9 mouse cellular contexts compared by ENCODE assay signal in the genomic region with DNA sequence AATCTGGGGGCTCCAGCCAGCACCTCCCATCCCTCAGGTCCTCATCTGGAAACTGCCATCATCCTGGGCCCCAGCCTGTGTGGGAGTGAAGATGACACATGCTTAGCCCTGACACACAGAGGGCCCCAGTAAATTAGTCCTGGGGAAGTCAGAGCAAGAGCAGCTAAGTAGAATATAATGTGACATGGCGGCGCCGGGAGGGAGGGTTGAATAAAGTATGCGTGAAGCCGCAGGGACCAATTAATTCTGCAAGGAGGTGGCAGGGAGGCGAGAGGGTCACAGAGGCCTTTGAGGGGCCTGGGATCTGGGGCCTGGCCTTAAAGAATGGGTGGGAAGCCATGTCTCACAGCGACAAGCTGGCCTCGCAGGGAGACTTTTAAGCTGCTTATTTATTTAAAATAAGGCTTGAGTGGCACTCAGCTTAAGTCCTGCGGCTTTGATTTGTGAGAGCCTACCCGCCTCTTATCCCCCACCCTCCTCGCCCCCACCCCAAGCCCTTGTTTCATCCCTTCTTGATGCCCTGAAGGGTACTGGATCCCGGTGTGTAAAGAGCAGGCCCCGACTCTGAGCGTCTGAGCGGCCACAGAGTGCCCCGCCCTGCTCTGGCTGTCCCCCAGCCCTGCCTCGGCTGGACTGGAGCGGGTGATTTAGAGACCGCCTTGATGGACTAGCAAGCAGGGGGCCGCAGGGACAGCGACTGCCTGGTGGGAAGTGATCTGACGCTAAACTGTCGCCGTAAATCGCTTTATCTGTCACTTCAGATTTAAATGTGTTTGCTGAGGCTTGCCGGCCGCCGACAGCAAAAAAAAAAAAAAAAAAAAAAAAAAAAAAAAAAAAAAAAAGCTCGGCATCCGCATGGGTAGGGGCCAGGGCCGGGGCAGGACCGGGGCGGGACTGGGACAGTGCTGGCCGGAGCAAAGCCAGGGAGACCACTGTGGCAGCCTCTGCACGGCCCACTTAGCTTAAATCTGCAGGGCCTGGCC. TPM values are rescaled to one million over a fixed set of nuclear protein-coding genes. Genes with fewer than 3 reads are reported as not detected.
DNase-seq lines count a peak whose midpoint lies in the region; ATAC-seq and TF ChIP-seq lines count a peak whose summit lies in the region.
"Had no signal": no experiment of that assay in that cellular context is flagged by ENCODE, and none has a peak within 500 bp of the region (broad histone marks: within the 10 kb centered on the region; RNA-seq: fewer than 3 reads in every experiment).

No protein-coding gene starts in this region.

- peak overlapping the region; percentile 50 for H3K9ac ChIP-seq in forebrain, embryonic 14.5 days (ENCODE audit: low read length)
- H3K9ac ChIP-seq in intestine, postnatal 0 days (ENCODE audit: low read depth, low read length), result no peak overlapping the region

- no peaks in the 10 kb centered on the region for H3K9me3 ChIP-seq in heart, embryonic 10.5 days
- no peaks in the 10 kb centered on the region for H3K9me3 ChIP-seq in forebrain, embryonic 14.5 days (replicated peaks; ENCODE audit: control insufficient read depth, low read length)
- H3K9me3 ChIP-seq in intestine, postnatal 0 days (ENCODE audit: control insufficient read depth), result no peaks in the 10 kb centered on the region

- peak overlapping the region; percentile 73 for H3K27ac ChIP-seq in heart, embryonic 10.5 days
- peak overlapping the region; percentile 71 for H3K27ac ChIP-seq in forebrain, embryonic 14.5 days (ENCODE audit: low read depth, low read length)
- H3K27ac ChIP-seq in intestine, postnatal 0 days (ENCODE audit: low read depth, low read length), result no peak overlapping the region

- peaks cover 73% of the 10 kb centered on the region for H3K4me1 ChIP-seq in heart, embryonic 10.5 days
- H3K4me1 ChIP-seq in forebrain, embryonic 14.5 days (ENCODE audit: control insufficient read depth, insufficient read depth, low read length), result peaks cover 60% of the 10 kb centered on the region
- 0 out of 2 replicates have a peak, but pooled peaks cover 4% of the 10 kb centered on the region for H3K4me1 ChIP-seq in intestine, postnatal 0 days (replicated peaks; ENCODE audit: control insufficient read depth, insufficient read depth, low read length)

- ATAC-seq in forebrain, embryonic 14.5 days, result peak; percentile 7; the same call in 1 of the 2 replicates
- no peak for ATAC-seq in intestine, postnatal 0 days
- no peak for ATAC-seq in megakaryocyte progenitor cell, adult 5-6 weeks (replicated peaks; ENCODE audit: poor library complexity)

- H3K4me3 ChIP-seq in heart, embryonic 10.5 days, result peak overlapping the region; percentile 48
- no peak overlapping the region for H3K4me3 ChIP-seq in forebrain, embryonic 14.5 days (ENCODE audit: low read depth, low read length)
- H3K4me3 ChIP-seq in intestine, postnatal 0 days (ENCODE audit: low read depth, low read length), result no peak overlapping the region

- TF ChIP-seq CTCF in intestine, postnatal 0 days (IDR thresholded peaks at IDR 0.05; ENCODE audit: low read depth), result no peak

- peak overlapping the region; percentile 33 for H3K4me2 ChIP-seq in forebrain, embryonic 14.5 days (ENCODE audit: low read length)
- H3K4me2 ChIP-seq in intestine, postnatal 0 days (replicated peaks; ENCODE audit: low read depth), result peak overlapping the region; percentile 38; the same call in 1 of the 2 replicates

- H3K36me3 ChIP-seq in heart, embryonic 10.5 days, result no peaks in the 10 kb centered on the region
- no peaks in the 10 kb centered on the region for H3K36me3 ChIP-seq in forebrain, embryonic 14.5 days (ENCODE audit: control insufficient read depth, insufficient read depth, low read length)
- no peaks in the 10 kb centered on the region for H3K36me3 ChIP-seq in intestine, postnatal 0 days (ENCODE audit: control insufficient read depth, insufficient read depth)

- WGBS in heart, embryonic 10.5 days, result 12% methylated on average over 33 of the region's 35 CpGs
- WGBS in forebrain, embryonic 14.5 days, result 3% methylated on average over 33 of the region's 35 CpGs
- WGBS in intestine, postnatal 0 days, result 32% methylated on average over 34 of the region's 35 CpGs

- peaks cover 78% of the 10 kb centered on the region for H3K27me3 ChIP-seq in heart, embryonic 10.5 days (ENCODE audit: insufficient read depth, poor library complexity, severe bottlenecking)
- no peaks in the 10 kb centered on the region for H3K27me3 ChIP-seq in forebrain, embryonic 14.5 days (replicated peaks; ENCODE audit: control insufficient read depth, insufficient read depth, low read length)
- H3K27me3 ChIP-seq in intestine, postnatal 0 days (replicated peaks; ENCODE audit: control insufficient read depth, insufficient read depth, low read length), result peaks cover 6% of the 10 kb centered on the region; the same call in 1 of the 2 replicates

- no peak for DNase-seq in heart, embryonic 10.5 days (ENCODE audit: low spot score)
- DNase-seq in heart, adult 9 months (ENCODE audit: low spot score in 2 of 2), result no peak
- no peak for DNase-seq in forebrain, embryonic 14.5 days (ENCODE audit: low spot score)
- peak; percentile 73 for DNase-seq in neural tube, embryonic 10.5 days (ENCODE audit: extremely low spot score, low spot score)
- no peak for DNase-seq in urinary bladder, postnatal 10 days (ENCODE audit: low spot score)
- DNase-seq in spleen, postnatal 4 days (ENCODE audit: low spot score in 2 of 2), result no peak

RNA-seq across cellular contexts. Expression of gene Macrod1, which starts 13.5 kb away (rescaled TPM):
- 8.0 and 12.4 TPM in 2 replicates for polyA plus RNA-seq in heart, embryonic 10.5 days (2016; fragmentation: Nextera tagmentation; extraction: Ambion mirVana)
- polyA plus RNA-seq in forebrain, embryonic 14.5 days (2014; fragmentation: Nextera tagmentation; extraction: Ambion mirVana), result 4.0 and 4.8 TPM in 2 replicates
- polyA plus RNA-seq in intestine, postnatal 0 days (2015; fragmentation: Nextera tagmentation; extraction: Ambion mirVana), result 14.4 and 15.1 TPM in 2 replicates
- total RNA-seq in megakaryocyte progenitor cell, adult 5-6 weeks (2015), result 12.7 and 17.6 TPM in 2 replicates
- total RNA-seq in megakaryocyte progenitor cell, adult 5-6 weeks (2017), result 0.68 and 3.7 TPM in 2 replicates

RNA-seq across cellular contexts. Expression of gene Stip1, which starts 30.3 kb away (rescaled TPM):
- 320 and 388 TPM in 2 replicates for polyA plus RNA-seq in heart, embryonic 10.5 days (2016; fragmentation: Nextera tagmentation; extraction: Ambion mirVana)
- polyA plus RNA-seq in forebrain, embryonic 14.5 days (2014; fragmentation: Nextera tagmentation; extraction: Ambion mirVana), result 278 and 287 TPM in 2 replicates
- 46.2 and 47.8 TPM in 2 replicates for polyA plus RNA-seq in intestine, postnatal 0 days (2015; fragmentation: Nextera tagmentation; extraction: Ambion mirVana)
- 197 and 204 TPM in 2 replicates for total RNA-seq in megakaryocyte progenitor cell, adult 5-6 weeks (2015)
- 244 and 250 TPM in 2 replicates for total RNA-seq in megakaryocyte progenitor cell, adult 5-6 weeks (2017)

RNA-seq across cellular contexts. Expression of gene Flrt1, which starts 35.5 kb away (rescaled TPM):
- polyA plus RNA-seq in heart, embryonic 10.5 days (2016; fragmentation: Nextera tagmentation; extraction: Ambion mirVana), result 0.53 and 1.0 TPM in 2 replicates
- 9.5 and 12.2 TPM in 2 replicates for polyA plus RNA-seq in forebrain, embryonic 14.5 days (2014; fragmentation: Nextera tagmentation; extraction: Ambion mirVana)
- polyA plus RNA-seq in intestine, postnatal 0 days (2015; fragmentation: Nextera tagmentation; extraction: Ambion mirVana), result 0.75 and 0.82 TPM in 2 replicates
- total RNA-seq in megakaryocyte progenitor cell, adult 5-6 weeks (2015), result not detected in 2 replicates
- not detected in 2 replicates for total RNA-seq in megakaryocyte progenitor cell, adult 5-6 weeks (2017)
- total RNA-seq: common myeloid progenitor, adult 5-6 weeks had no signal

RNA-seq across cellular contexts. Expression of gene Fermt3, which starts 50.8 kb away (rescaled TPM):
- polyA plus RNA-seq in heart, embryonic 10.5 days (2016; fragmentation: Nextera tagmentation; extraction: Ambion mirVana), result 10.6 and 22.7 TPM in 2 replicates
- 3.5 TPM in 2 replicates for polyA plus RNA-seq in forebrain, embryonic 14.5 days (2014; fragmentation: Nextera tagmentation; extraction: Ambion mirVana)
- 8.9 and 9.3 TPM in 2 replicates for polyA plus RNA-seq in intestine, postnatal 0 days (2015; fragmentation: Nextera tagmentation; extraction: Ambion mirVana)
- total RNA-seq in megakaryocyte progenitor cell, adult 5-6 weeks (2015), result 63.8 and 78.7 TPM in 2 replicates
- total RNA-seq in megakaryocyte progenitor cell, adult 5-6 weeks (2017), result 216 and 225 TPM in 2 replicates
